Mouse (Mus musculus) midbrain, embryonic 13.5 days (tissue): Measurements from ENCODE around the gene St8sia6. TPM values are rescaled to one million over a fixed set of nuclear protein-coding genes. Genes with fewer than 3 reads are reported as not detected.

Experiments
- ATAC-seq: fragments of 200-750 bp; cut with Nextera tagmentation; 2 replicates; pipeline ENCODE4 v1.8.0; 2017; ENCODE audit warnings: mild to moderate bottlenecking, moderate TSS enrichment, moderate library complexity
- H3K27ac ChIP-seq: fragments of 300-500 bp; sonication (generic); 2 replicates; pipeline ENCODE4 v1.5.1; 2015; ENCODE audit warnings: inconsistent platforms, mild to moderate bottlenecking, moderate library complexity
- H3K27me3 ChIP-seq: fragments of 300-500 bp; sonication (generic); 2 replicates; pipeline ENCODE4 v1.6.1; 2015; ENCODE audit warnings: mild to moderate bottlenecking, inconsistent platforms
- H3K36me3 ChIP-seq: fragments of 300-500 bp; sonication (generic); 2 replicates; pipeline ENCODE4 v1.6.1; 2015; ENCODE audit warnings: mild to moderate bottlenecking, inconsistent platforms
- H3K4me1 ChIP-seq: fragments of 300-500 bp; sonication (generic); replicated peaks from 2 replicates; pipeline ENCODE4 v1.6.1; 2015; ENCODE audit warnings: inconsistent platforms
- H3K4me2 ChIP-seq: fragments of 300-500 bp; sonication (generic); replicated peaks from 2 replicates; pipeline ENCODE4 v1.6.1; 2015; ENCODE audit warnings: moderate library complexity, mild to moderate bottlenecking, inconsistent platforms
- H3K4me3 ChIP-seq: fragments of 300-500 bp; sonication (generic); replicated peaks from 2 replicates; pipeline ENCODE4 v1.5.1; 2015; ENCODE audit warnings: mild to moderate bottlenecking, inconsistent platforms
- H3K9ac ChIP-seq: fragments of 300-500 bp; sonication (generic); replicated peaks from 2 replicates; pipeline ENCODE4 v1.6.1; 2015; ENCODE audit warnings: mild to moderate bottlenecking, inconsistent platforms
- H3K9me3 ChIP-seq: fragments of 300-500 bp; sonication (generic); 2 replicates; pipeline ENCODE4 v1.6.1; 2016; ENCODE audit warnings: mild to moderate bottlenecking, inconsistent platforms
- WGBS: fragments of 180-500 bp; shearing (Covaris S2); methylation state at CpG from one replicate; pipeline ENCODE4 v1.1.7; 2015; 5-methylcytosine and 5-hydroxymethylcytosine counted together
- polyA plus RNA-seq: library from polyadenylated mRNA; unstranded; fragments of >200 nt; fragmentation: Nextera tagmentation; extraction: Ambion mirVana; gene quantifications from 2 replicates; pipeline ENCODE4 v1.2.1, GENCODE M21; 2015

The St8sia6 gene
- polyA plus RNA-seq: 0.36 and 0.55 TPM in 2 replicates

DNA sequence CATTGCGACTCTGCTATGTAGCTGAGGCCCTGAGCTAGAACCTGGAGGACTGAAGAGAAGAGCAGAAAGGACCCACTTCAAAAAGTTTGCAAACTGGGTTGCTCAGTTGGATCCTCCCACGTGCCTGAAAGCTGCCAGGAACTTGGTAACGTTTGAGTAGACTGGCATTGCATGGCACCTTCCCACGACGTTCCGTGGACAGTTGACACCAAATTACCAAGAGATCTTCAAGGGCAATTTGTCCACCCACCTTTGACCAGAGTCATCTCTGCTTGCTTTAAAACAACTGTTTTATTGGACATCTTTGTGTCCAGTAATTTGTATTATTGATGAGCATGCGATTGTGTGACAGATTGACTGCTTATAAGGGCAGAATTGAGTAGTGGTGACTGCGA is at the start of gene St8sia6:
St8sia6 (minus strand) TSS at position 96 of the 395 bp plus-strand sequence.
- Histone ChIP-seq H3K9me3 (no peaks in the 10 kb centered on the region), H3K4me2 (peak within 1 kb of the TSS; percentile 95), H3K4me3 (peak within 1 kb of the TSS; percentile 69), H3K27me3 (peaks cover 51% of the 10 kb centered on the region), H3K27ac (no peak within 1 kb of the TSS), H3K36me3 (no peaks in the 10 kb centered on the region), H3K4me1 (peaks cover 9% of the 10 kb centered on the region; the same call in 1 of the 2 replicates), H3K9ac (peak within 1 kb of the TSS; percentile 72)
- ATAC-seq: no peak
- 59% methylated on average over 8 of the region's 8 CpGs for WGBS

DNA sequence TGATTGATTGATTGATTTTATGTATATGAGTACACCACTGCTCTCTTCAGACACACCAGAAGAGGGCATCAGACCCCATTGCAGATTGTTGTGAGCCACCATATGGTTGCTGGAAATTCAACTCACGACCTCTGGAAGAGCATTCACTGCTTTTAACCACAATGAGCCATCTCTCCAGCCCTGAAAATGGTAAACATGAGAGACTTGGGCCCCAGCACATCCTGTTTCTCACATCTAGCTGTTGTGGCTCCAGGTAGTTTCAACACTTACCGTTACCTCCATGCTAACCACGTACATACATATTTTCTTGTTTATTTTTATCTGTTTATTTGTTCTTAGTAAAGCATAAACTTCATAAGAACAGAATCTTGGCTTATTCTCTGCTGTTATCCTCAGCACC is 42.4 kb upstream of the St8sia6 start:
- H3K9me3 ChIP-seq: no peaks in the 10 kb centered on the region
- 80% methylated on average over 3 of the region's 3 CpGs for WGBS

DNA sequence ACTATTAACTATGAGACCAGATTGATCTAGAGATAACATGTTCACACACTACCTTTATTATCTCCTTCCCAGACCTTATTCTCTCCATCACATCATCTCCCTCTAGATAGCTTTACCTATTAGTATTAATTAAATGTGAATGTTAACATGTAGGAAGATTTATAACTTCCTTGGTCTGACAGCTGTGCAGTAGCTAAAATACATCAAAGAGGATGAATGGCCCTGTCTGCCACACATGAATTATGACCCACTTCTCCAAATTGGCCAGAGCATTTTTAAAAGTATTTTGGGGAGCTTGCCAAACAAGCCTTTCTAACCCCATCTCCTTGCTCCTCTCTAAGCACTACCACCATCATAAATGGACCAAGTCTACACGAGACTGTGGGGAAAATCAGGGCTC is 41.1 kb upstream of the St8sia6 start:
- Histone ChIP-seq H3K27me3 (no peaks in the 10 kb centered on the region), H3K4me3 (no peak overlapping the region), H3K9ac (no peak overlapping the region), H3K36me3 (no peaks in the 10 kb centered on the region), H3K4me2 (no peak overlapping the region), H3K27ac (no peak overlapping the region), H3K4me1 (no peaks in the 10 kb centered on the region), H3K9me3 (no peaks in the 10 kb centered on the region)
- WGBS: 53% methylated on average over 1 of the region's 1 CpGs
- ATAC-seq: no peak

More for the DNA sequence above, 42.4 kb upstream of the St8sia6 start:
- no peak for ATAC-seq
- Histone ChIP-seq H3K4me3 (no peak overlapping the region), H3K27me3 (no peaks in the 10 kb centered on the region), H3K9ac (no peak overlapping the region), H3K36me3 (no peaks in the 10 kb centered on the region), H3K27ac (no peak overlapping the region), H3K4me1 (no peaks in the 10 kb centered on the region), H3K4me2 (no peak overlapping the region)

DNA sequence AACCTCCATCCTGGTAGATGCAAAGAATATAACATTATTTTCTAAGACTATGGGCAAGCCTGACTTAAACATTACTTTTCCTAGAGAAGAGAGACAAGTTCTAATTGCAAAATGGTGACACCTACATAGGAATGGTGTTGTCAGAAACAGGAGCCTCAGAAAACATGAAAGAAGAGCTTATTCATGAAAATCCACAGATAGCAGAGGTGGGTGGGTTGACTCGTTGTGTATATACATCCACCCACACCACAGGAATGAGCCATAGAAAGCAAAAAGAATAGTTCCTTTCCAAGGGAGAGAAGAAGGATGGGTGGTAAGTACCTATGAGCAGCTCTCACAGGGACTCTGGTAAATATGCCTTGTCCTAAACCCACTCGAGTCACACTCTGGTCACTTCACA is 22.8 kb upstream of the St8sia6 start:
- H3K27me3 ChIP-seq: no peaks in the 10 kb centered on the region
- no peaks in the 10 kb centered on the region for H3K36me3 ChIP-seq
- no peaks in the 10 kb centered on the region for H3K9me3 ChIP-seq
- no peak overlapping the region for H3K27ac ChIP-seq
- H3K4me3 ChIP-seq: no peak overlapping the region
- 89% methylated on average over 2 of the region's 2 CpGs for WGBS
- H3K4me2 ChIP-seq: no peak overlapping the region
- ATAC-seq: no peak
- no peaks in the 10 kb centered on the region for H3K4me1 ChIP-seq
- H3K9ac ChIP-seq: no peak overlapping the region

DNA sequence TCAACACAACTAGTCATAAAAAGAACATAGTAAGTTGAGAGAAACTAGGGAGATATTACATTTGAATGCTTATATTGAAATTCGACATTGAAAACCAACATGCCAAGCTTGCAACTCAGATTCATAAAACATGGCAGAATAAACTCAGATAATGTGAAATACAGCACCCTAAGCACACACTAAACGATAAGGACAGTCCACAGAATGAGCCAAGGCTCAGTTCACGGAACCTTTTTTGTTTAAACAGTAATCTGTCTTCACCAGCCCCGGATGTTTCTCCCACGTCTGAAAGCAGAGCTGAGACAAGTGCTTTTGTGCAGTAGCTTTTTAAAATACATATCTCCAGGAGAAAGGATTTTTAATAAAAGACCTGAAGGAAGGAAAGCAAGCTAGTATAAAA is 14.7 kb upstream of the St8sia6 start:
- no peaks in the 10 kb centered on the region for H3K4me1 ChIP-seq
- ATAC-seq: no peak
- H3K9me3 ChIP-seq: no peaks in the 10 kb centered on the region
- no peak overlapping the region for H3K4me3 ChIP-seq
- H3K9ac ChIP-seq: no peak overlapping the region
- no peak overlapping the region for H3K27ac ChIP-seq
- no peaks in the 10 kb centered on the region for H3K27me3 ChIP-seq
- H3K36me3 ChIP-seq: no peaks in the 10 kb centered on the region
- no peak overlapping the region for H3K4me2 ChIP-seq
- WGBS: 81% methylated on average over 5 of the region's 5 CpGs

DNA sequence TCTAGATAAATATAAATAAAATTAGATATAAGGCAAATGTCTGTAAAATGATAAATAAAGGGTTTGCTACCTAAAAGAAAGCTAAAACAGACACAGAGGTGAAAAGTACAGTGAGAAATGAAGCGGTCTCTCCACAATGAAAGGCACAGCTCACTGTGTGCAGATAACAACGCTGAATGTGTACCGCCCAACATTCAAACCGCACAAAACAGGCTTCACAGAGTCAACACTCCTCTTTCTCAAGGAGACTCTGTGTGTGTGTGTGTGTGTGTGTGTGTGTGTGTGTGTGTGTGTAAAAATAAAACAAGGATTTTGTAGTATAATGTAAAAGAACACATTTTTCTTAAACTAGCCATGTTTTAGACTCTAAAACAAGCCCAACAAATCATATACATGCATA is 14.1 kb upstream of the St8sia6 start:
- no peak overlapping the region for H3K9ac ChIP-seq
- H3K4me2 ChIP-seq: no peak overlapping the region
- no peaks in the 10 kb centered on the region for H3K9me3 ChIP-seq
- H3K36me3 ChIP-seq: no peaks in the 10 kb centered on the region
- H3K4me1 ChIP-seq: no peaks in the 10 kb centered on the region
- H3K4me3 ChIP-seq: no peak overlapping the region
- whole genome bisulfite sequencing: 72% methylated on average over 4 of the region's 4 CpGs
- H3K27ac ChIP-seq: no peak overlapping the region
- ATAC-seq: no peak
- H3K27me3 ChIP-seq: no peaks in the 10 kb centered on the region

DNA sequence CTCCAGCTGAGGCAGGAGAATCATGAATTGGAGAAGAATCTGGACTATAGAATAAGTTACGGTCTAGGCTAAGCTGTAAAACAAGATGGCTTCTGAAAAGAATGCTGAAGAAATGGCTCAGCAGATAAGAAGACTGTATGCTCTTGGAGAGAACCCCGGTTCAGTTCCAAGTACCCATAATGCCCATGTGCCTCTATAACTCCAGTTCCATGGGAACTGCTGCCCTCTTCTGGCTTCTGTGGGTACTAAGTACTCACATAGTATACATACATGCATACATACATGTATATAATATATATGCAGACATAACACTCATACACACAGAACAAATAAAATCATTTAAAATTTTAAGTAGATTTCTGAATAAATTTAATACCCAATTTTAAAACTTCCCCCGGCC is 12.3 kb upstream of the St8sia6 start:
- H3K9me3 ChIP-seq: no peaks in the 10 kb centered on the region
- no peaks in the 10 kb centered on the region for H3K27me3 ChIP-seq
- no peak overlapping the region for H3K27ac ChIP-seq
- H3K9ac ChIP-seq: no peak overlapping the region
- no peak overlapping the region for H3K4me3 ChIP-seq
- no peak overlapping the region for H3K4me2 ChIP-seq
- whole genome bisulfite sequencing: 93% methylated on average over 3 of the region's 3 CpGs
- ATAC-seq: no peak
- H3K36me3 ChIP-seq: no peaks in the 10 kb centered on the region
- no peaks in the 10 kb centered on the region for H3K4me1 ChIP-seq

DNA sequence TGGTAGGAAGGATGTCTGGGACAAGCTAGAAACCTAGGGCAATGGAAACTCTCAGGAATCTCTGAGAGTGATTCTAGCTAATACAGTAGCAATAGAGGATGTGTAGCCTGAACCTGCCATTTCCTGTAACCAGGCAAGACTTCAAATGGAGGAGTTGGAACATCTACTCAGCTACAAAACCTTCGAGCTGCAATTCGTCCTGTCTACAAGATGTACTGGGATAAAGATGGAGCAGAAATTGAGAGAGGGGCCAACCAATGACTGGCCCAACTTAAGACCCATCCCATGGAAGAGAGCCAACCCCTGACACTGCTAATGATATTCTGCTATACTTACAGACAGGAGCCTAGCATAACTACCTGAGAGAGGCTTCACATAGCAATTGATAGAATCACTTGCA is 6.8 kb upstream of the St8sia6 start:
- H3K9ac ChIP-seq: no peak overlapping the region
- no peak for ATAC-seq

DNA sequence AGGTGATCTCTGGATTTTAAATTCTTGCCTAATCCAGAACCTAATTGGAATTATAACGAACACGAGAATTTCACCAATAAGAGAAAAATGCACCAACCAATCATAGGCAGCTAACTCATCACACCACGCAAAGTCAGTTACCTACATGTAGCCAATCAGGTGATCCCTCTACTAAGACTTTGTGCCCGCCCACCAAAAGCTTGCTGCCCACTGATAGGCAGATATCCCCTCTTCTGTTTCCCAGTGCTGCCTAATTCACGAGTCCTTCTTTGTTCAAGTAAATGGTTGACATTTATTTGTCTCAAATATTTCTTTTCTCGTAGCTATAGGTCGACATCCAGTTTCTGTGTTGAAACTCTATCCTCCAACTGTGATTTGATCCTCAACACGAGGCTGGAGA is 582 bp upstream of the St8sia6 start:
- ATAC-seq: no peak
- Histone ChIP-seq H3K4me2 (no peak overlapping the region), H3K27me3 (peaks cover 51% of the 10 kb centered on the region), H3K4me3 (no peak overlapping the region), H3K27ac (no peak overlapping the region), H3K4me1 (peaks cover 9% of the 10 kb centered on the region; the same call in 1 of the 2 replicates), H3K36me3 (no peaks in the 10 kb centered on the region), H3K9ac (no peak overlapping the region), H3K9me3 (no peaks in the 10 kb centered on the region)
- WGBS: 87% methylated on average over 8 of the region's 8 CpGs

More for the DNA sequence above, 6.8 kb upstream of the St8sia6 start:
- no peak overlapping the region for H3K4me2 ChIP-seq
- H3K36me3 ChIP-seq: no peaks in the 10 kb centered on the region
- 93% methylated on average over 2 of the region's 2 CpGs for WGBS
- H3K9me3 ChIP-seq: no peaks in the 10 kb centered on the region
- no peak overlapping the region for H3K4me3 ChIP-seq
- H3K4me1 ChIP-seq: no peaks in the 10 kb centered on the region
- H3K27ac ChIP-seq: no peak overlapping the region
- peaks cover 1% of the 10 kb centered on the region; the same call in 1 of the 2 replicates for H3K27me3 ChIP-seq

DNA sequence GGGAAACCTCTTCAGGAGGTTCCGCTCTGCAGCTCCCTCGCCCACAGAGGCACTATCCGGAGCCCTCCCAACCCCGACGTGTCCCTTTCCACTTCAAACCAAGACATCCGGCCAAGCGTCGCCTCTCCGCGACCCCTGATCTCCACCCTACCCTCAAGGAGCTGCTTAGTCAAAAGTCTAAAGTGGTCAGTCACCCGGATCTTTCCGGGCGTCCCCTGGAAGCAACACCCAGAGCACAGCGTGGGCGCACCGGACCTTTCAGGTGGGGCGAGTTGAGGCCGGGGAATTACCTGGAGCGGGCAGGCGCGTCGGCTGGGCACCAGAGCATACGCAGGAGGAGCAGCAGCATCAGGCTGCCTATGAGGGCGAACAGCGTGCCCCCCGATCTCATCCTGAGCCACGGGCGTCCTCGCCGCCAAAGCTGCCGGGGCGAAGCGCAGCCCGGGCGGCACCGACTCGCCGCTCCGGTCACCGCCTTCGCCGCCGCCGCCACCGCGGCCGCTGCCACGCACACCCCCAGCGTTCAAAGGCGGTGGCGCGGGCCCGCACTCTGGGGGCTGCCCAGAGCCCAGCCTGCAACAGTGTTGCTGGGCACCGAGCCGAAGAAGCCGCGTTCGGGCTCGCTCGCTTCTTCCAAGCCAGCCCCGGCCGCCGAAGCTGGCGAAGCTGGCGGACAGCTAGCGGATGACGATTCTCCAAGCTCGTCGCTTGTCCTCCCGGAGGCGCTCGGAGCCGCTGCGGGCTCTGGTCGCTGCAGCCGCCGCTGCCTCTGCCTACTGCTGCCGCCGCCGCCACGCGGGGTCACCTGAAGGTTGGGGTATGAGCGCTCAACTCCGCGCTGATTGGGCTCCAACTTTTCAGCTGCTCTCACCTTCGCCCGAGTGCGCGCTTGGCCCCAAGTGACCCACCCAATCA is 553 bp downstream of the St8sia6 start:
- under 1% methylated on average over 85 of the region's 89 CpGs for WGBS
- Histone ChIP-seq H3K27ac (no peak overlapping the region), H3K9me3 (no peaks in the 10 kb centered on the region), H3K4me2 (peak overlapping the region; percentile 95), H3K36me3 (no peaks in the 10 kb centered on the region), H3K4me3 (peak overlapping the region; percentile 69), H3K4me1 (peaks cover 9% of the 10 kb centered on the region; the same call in 1 of the 2 replicates), H3K9ac (peak overlapping the region; percentile 72), H3K27me3 (peaks cover 51% of the 10 kb centered on the region)
- ATAC-seq: peak; percentile 95

DNA sequence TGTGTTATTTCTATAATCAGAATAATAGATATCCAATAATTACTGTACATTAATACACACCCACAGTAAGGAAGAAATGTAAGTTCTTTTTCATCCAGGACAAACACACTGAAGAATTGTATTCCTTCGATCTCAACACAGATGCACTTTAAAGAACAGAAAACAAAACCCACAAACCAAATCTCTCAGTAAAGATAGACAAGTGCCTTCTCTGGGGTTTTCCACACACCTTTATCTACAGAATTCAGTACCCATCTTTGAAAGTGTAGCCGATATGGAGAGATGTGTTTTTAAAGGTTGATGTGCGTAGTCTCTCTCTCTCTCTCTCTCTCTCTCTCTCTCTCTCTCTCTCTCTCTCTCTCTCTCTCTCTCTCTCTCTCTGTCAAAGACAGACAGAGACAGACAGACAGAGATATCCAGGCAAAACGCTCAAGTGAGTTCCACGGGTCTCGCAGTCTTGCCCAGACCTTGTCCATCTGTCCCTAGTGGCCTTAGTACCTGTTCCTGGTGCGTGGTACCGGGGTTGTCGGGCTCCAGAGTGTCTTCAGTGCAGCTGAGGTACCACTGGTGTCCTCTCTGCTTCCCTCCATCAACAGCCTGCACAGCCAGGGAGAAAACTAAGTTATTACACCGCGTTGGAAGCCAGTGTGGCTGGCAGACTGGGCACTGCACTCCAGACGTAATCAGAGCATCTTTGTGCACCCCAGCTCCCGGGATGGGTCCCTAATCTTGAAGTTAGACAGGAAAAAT is 1.4 kb downstream of the St8sia6 start:
- Histone ChIP-seq H3K27ac (no peak overlapping the region), H3K4me1 (peaks cover 9% of the 10 kb centered on the region; the same call in 1 of the 2 replicates), H3K9me3 (no peaks in the 10 kb centered on the region), H3K4me2 (peak overlapping the region; percentile 95), H3K4me3 (peak overlapping the region; percentile 69), H3K9ac (no peak overlapping the region; the same call in 1 of the 2 replicates), H3K36me3 (no peaks in the 10 kb centered on the region), H3K27me3 (peaks cover 51% of the 10 kb centered on the region)
- WGBS: 39% methylated on average over 13 of the region's 13 CpGs
- ATAC-seq: no peak

DNA sequence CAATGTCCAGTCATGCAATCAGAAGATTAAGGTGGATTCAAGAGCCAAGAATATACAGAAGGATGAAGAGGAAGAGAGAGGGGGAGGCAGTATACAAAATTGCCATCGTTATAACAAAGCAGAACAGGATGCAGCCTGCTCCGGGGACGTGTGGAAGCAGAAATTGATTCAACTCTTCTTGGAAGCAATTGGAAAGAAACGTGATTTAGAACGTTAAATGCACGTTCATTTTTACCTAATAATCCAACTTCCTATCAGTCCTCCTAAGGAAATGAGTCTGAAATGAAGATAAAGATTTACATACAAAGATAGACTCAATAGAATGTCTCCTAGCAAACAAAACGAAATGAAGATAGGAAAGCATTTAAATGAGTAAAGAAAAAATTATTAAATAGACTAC is 2.3 kb downstream of the St8sia6 start:
- Histone ChIP-seq H3K27me3 (peaks cover 51% of the 10 kb centered on the region), H3K27ac (no peak overlapping the region), H3K4me1 (peaks cover 9% of the 10 kb centered on the region; the same call in 1 of the 2 replicates), H3K4me2 (no peak overlapping the region), H3K9me3 (no peaks in the 10 kb centered on the region), H3K36me3 (no peaks in the 10 kb centered on the region), H3K4me3 (no peak overlapping the region), H3K9ac (no peak overlapping the region)
- ATAC-seq: no peak
- WGBS: 77% methylated on average over 7 of the region's 7 CpGs
